Mouse (Mus musculus) midbrain, embryonic 14.5 days (tissue): Measurements from ENCODE around the gene Lcn5. TPM values are rescaled to one million over a fixed set of nuclear protein-coding genes. Genes with fewer than 3 reads are reported as not detected.

Source experiments
- ATAC-seq: fragments of 200-750 bp; cut with Nextera tagmentation; 2 replicates; pipeline ENCODE4 v1.8.0; 2017; ENCODE audit warnings: moderate number of reproducible peaks, moderate library complexity; ENCODE audit not compliant: low FRiP score, low TSS enrichment
- DNase-seq: peaks from one replicate; pipeline ENCODE4 v3.0.0-alpha.2; 2015
- H3K27ac ChIP-seq: fragments of 300-500 bp; sonication (generic); replicated peaks from 2 replicates; pipeline ENCODE4 v1.5.1; 2014; ENCODE audit warnings: mild to moderate bottlenecking, low read depth, low read length, moderate library complexity
- H3K27me3 ChIP-seq: fragments of 300-500 bp; sonication (generic); 2 replicates; pipeline ENCODE4 v1.6.1; 2014; ENCODE audit warnings: low read length, control low read depth, mixed read lengths; ENCODE audit not compliant: control insufficient read depth, insufficient read depth
- H3K36me3 ChIP-seq: fragments of 300-500 bp; sonication (generic); 2 replicates; pipeline ENCODE4 v1.6.1; 2014; ENCODE audit warnings: low read length, control low read depth; ENCODE audit not compliant: control insufficient read depth, insufficient read depth
- H3K4me1 ChIP-seq: fragments of 300-500 bp; sonication (generic); 2 replicates; pipeline ENCODE4 v1.6.1; 2014; ENCODE audit warnings: mild to moderate bottlenecking, antibody characterized with exemption, low read length, control low read depth; ENCODE audit not compliant: control insufficient read depth, insufficient read depth
- H3K4me2 ChIP-seq: fragments of 300-500 bp; sonication (generic); 2 replicates; pipeline ENCODE4 v1.6.1; 2014; ENCODE audit warnings: mild to moderate bottlenecking, low read length, moderate library complexity
- H3K4me3 ChIP-seq: fragments of 300-500 bp; sonication (generic); replicated peaks from 2 replicates; pipeline ENCODE4 v1.5.1; 2014; ENCODE audit warnings: low read depth, low read length
- H3K9ac ChIP-seq: fragments of 300-500 bp; sonication (generic); replicated peaks from 2 replicates; pipeline ENCODE4 v1.6.1; 2014; ENCODE audit warnings: mild to moderate bottlenecking, low read length, moderate library complexity
- H3K9me3 ChIP-seq: fragments of 300-500 bp; sonication (generic); 2 replicates; pipeline ENCODE4 v1.6.1; 2016; ENCODE audit warnings: low read length, control low read depth, mixed read lengths; ENCODE audit not compliant: control insufficient read depth
- WGBS: fragments of 180-500 bp; shearing (Covaris S2); extraction: QIAGEN DNeasy Blood & Tissue Kit; methylation state at CpG from one replicate; pipeline ENCODE4 v1.1.7; 2014; 5-methylcytosine and 5-hydroxymethylcytosine counted together
- polyA plus RNA-seq: library from polyadenylated mRNA; unstranded; fragments of >200 nt; fragmentation: Nextera tagmentation; extraction: Ambion mirVana; gene quantifications from 2 replicates; pipeline ENCODE4 v1.2.1, GENCODE M21; 2014

Lcn5 gene
- polyA plus RNA-seq, 1 experiment from 2014 or later, result not detected

DNA sequence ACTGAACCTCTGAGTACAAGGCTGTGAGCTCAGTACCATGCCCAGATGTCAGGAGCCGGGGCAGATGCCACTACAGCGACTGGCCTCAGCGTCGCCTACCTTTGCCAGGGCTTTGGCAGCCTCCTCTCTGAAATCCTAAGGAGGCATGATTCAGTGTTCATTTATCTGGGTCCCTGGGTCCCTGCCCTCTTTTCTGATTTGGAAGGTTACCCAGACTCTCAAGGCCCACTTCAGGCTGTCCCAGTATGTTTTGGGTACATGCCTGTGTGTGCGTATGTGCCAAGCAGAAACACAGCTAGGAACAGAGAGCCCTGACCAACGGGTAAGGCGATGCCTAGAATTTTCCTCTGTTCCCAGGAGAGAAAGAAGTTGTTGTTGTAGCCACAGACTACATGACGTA lies 2.5 kb downstream of the Lcn5 start:
- H3K4me3 ChIP-seq, result no peak overlapping the region
- H3K27ac ChIP-seq, result no peak overlapping the region
- H3K36me3 ChIP-seq, result no peaks in the 10 kb centered on the region
- no peaks in the 10 kb centered on the region for H3K4me1 ChIP-seq
- DNase-seq, result no peak
- no peak overlapping the region for H3K4me2 ChIP-seq
- 93% methylated on average over 8 of the region's 8 CpGs for WGBS
- H3K9me3 ChIP-seq, result no peaks in the 10 kb centered on the region
- H3K9ac ChIP-seq, result no peak overlapping the region
- H3K27me3 ChIP-seq, result no peaks in the 10 kb centered on the region
- ATAC-seq, result no peak

DNA sequence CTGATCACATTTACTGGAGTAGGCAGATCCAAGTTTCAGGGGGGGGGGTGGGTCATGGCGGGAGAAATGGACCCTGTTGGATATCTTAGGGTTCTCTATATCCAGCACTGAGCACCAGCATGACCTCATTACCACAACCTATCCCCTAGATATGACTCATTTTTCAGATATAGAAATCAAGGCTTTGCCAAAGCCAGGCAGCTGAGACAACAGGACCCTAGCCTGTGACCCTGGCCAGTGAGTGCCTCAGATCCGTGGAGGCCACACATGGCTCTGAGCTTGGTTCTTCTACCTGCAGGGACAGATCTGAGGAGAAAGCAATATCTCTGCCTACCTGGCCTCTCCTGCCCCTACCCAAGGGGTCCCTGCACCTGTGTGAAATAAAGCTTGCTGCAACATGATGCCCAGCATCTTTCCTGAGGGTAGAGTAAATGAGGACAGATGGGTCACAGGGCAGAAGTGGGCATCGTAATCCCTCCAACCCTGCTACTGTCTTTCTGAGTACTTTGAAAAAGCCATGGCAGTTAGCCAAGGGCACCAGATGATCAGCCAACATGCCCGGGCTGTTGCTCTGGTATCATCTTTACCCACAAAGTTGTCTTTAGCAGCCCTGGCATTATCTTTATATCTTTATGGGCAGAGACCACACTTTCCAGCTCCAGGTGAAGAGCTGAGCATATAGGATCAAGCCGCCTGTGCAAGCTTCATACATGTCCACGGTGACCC lies 3.7 kb downstream of the Lcn5 start:
- ATAC-seq, result no peak
- no peak for DNase-seq
- Histone ChIP-seq H3K4me1 (no peaks in the 10 kb centered on the region), H3K27ac (no peak overlapping the region), H3K27me3 (no peaks in the 10 kb centered on the region), H3K4me3 (no peak overlapping the region), H3K9me3 (no peaks in the 10 kb centered on the region), H3K36me3 (no peaks in the 10 kb centered on the region), H3K9ac (no peak overlapping the region), H3K4me2 (no peak overlapping the region)
- whole genome bisulfite sequencing, result 89% methylated on average over 6 of the region's 6 CpGs

DNA sequence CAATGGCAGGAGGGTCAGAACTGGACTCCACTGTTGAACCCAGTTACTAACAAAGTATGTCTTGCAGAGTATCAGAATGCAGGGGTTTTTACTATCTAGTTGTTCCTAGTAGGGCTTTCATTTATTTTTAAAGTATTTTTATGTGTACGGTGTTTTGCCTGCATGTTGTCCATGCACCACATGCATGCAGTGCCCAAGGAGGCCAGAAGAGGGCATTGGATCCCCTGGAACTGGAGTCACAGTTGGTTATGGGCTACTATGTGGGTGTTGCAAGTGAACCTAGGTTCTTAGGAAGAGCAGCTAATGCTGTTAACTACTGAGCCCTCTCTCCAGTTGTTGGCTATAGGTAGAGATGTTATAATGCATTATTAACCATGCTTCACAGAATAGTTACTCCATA lies 5.8 kb downstream of the Lcn5 start:
- peak; percentile 59 for DNase-seq
- H3K36me3 ChIP-seq, result no peaks in the 10 kb centered on the region
- H3K4me1 ChIP-seq, result no peaks in the 10 kb centered on the region
- H3K27me3 ChIP-seq, result no peaks in the 10 kb centered on the region
- no peaks in the 10 kb centered on the region for H3K9me3 ChIP-seq
- ATAC-seq, result no peak
- H3K27ac ChIP-seq, result no peak overlapping the region
- WGBS, result 73% methylated on average over 1 of the region's 1 CpGs
- no peak overlapping the region for H3K4me3 ChIP-seq
- H3K9ac ChIP-seq, result no peak overlapping the region
- H3K4me2 ChIP-seq, result no peak overlapping the region

DNA sequence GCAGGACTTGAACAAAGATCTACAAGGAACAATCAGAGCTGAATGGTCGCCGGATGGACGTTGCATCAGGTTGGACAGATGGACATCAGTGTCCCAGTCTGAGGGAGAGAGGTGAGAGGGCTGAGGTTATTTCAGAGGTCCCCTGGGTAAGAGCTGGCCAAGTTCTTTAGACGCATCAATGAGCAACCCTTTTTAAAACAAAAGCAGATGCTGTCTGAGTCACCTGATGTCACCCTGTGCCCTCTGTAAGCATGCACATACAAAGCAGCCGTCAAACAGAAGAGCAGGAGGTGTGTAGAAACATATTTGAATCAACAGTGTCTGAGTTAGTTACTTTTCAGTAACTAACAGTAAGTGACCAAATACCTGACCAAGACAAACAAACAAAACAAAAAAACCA lies 6.4 kb downstream of the Lcn5 start:
- H3K4me2 ChIP-seq, result no peak overlapping the region
- H3K9me3 ChIP-seq, result no peaks in the 10 kb centered on the region
- no peaks in the 10 kb centered on the region for H3K27me3 ChIP-seq
- H3K36me3 ChIP-seq, result no peaks in the 10 kb centered on the region
- H3K4me3 ChIP-seq, result no peak overlapping the region
- H3K27ac ChIP-seq, result no peak overlapping the region
- DNase-seq (no peak), ATAC-seq (no peak)
- WGBS, result 90% methylated on average over 5 of the region's 5 CpGs
- no peaks in the 10 kb centered on the region for H3K4me1 ChIP-seq
- no peak overlapping the region for H3K9ac ChIP-seq

DNA sequence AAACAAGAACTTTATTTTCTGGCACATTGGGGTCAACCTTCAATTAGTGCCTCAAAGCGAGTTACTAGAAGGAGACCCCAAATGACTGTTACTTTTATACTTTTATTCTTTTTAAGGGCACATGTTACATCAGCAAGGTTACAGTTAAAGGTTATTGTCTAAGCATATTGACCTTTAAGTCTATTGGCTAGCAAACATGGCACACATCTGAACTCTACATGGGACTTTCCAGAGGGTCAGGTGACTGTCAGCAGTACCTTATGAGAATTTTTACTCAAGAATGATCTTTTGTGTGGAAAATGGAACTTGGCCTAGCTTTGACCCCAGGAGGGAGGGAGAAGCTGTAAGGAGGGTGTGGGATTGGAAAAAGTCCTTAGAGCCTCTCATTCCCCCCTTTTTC lies 8.8 kb downstream of the Lcn5 start:
- WGBS, result 73% methylated on average over 1 of the region's 1 CpGs
- ATAC-seq, result no peak
- no peak overlapping the region for H3K4me2 ChIP-seq
- H3K4me1 ChIP-seq, result no peaks in the 10 kb centered on the region
- no peak overlapping the region for H3K27ac ChIP-seq
- no peaks in the 10 kb centered on the region for H3K9me3 ChIP-seq
- no peaks in the 10 kb centered on the region for H3K36me3 ChIP-seq
- DNase-seq, result no peak
- no peaks in the 10 kb centered on the region for H3K27me3 ChIP-seq
- H3K4me3 ChIP-seq, result no peak overlapping the region
- H3K9ac ChIP-seq, result no peak overlapping the region

DNA sequence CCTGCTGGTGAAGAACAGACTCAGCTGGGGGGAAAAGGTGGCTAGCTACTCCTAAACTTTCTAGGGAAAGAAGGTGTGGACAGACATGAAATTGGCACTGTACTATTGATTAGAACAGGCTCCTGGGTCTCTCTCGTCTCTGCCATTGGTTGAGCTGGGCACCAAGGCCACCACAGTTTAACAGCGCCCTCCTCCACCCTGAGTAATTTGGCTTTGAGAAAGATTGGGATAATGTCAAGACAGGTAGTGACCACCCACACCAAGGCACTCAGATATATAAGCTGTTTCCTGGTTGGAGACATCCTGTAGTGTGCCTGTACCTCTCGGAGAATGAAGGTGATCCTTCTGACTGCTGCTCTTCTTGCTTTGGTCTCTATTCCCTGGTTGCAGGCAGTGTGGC lies 18.7 kb downstream of the Lcn5 start, which contains the start of gene Lcn6:
Gene Lcn6, plus strand, starts transcription at position 301 of the 400 bp plus-strand sequence.
- H3K27me3 ChIP-seq, result no peaks in the 10 kb centered on the region
- DNase-seq (no peak), ATAC-seq (no peak)
- H3K27ac ChIP-seq, result no peak within 1 kb of the TSS
- no peak within 1 kb of the TSS for H3K4me2 ChIP-seq
- no peak within 1 kb of the TSS for H3K9ac ChIP-seq
- no peaks in the 10 kb centered on the region for H3K36me3 ChIP-seq
- no peaks in the 10 kb centered on the region for H3K9me3 ChIP-seq
- H3K4me3 ChIP-seq, result no peak within 1 kb of the TSS
- H3K4me1 ChIP-seq, result no peaks in the 10 kb centered on the region
- WGBS, result 89% methylated on average over 3 of the region's 3 CpGs

DNA sequence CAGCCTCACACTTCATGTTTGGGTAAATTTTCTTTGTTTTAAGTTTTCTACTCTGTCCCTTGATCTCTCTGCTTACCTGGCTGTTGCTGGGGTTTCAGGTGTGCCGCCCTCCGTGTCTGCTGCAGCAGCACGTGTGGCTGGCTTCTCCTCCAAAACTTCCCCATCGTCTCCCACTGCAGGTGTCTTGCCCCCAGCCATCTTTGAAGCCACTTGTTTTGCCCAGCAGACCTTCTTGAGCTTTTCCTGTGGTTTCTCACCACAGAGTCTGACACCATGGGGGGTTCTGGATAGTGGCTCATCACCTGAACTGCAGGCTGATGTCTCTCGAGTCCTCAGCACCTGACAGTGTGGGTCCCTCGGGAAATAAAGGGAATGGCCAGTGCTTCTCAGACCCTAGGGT lies 21.8 kb downstream of the Lcn5 start:
- no peak for ATAC-seq

DNA sequence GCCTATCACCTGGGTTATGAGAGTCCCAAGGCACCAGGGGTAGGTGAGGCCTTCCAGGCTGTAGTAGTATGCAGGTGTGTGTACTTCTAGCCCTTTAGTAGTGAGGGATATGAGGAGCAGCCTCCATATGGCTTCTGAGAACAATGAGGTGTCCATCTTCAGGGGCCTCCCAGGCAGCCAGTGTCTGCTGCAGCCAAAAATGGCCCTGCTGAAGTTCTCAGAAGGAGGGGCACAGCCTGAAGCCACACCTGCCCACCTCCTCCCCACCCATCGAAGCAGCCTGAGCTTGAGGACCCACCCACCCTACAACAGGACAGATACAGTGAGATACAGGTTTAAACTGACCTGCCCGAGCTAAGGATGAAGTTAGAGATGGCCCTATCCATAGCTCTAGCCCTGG lies 24.7 kb downstream of the Lcn5 start, which contains the start of gene Lcn10:
Gene Lcn10, plus strand, starts transcription at position 301 of the 400 bp plus-strand sequence.
- Histone ChIP-seq H3K4me3 (no peak within 1 kb of the TSS), H3K9ac (no peak within 1 kb of the TSS), H3K36me3 (no peaks in the 10 kb centered on the region), H3K27ac (no peak within 1 kb of the TSS), H3K4me2 (no peak within 1 kb of the TSS), H3K4me1 (no peaks in the 10 kb centered on the region), H3K27me3 (no peaks in the 10 kb centered on the region), H3K9me3 (no peaks in the 10 kb centered on the region)
- no peak for ATAC-seq
- no peak for DNase-seq
- 64% methylated on average over 2 of the region's 2 CpGs for WGBS

More for the DNA sequence above, 21.8 kb downstream of the Lcn5 start:
- Histone ChIP-seq H3K4me3 (no peak overlapping the region), H3K27me3 (no peaks in the 10 kb centered on the region), H3K27ac (no peak overlapping the region), H3K9ac (no peak overlapping the region), H3K4me2 (no peak overlapping the region), H3K4me1 (no peaks in the 10 kb centered on the region), H3K9me3 (no peaks in the 10 kb centered on the region), H3K36me3 (no peaks in the 10 kb centered on the region)
- DNase-seq, result no peak
- WGBS, result 88% methylated on average over 6 of the region's 6 CpGs

DNA sequence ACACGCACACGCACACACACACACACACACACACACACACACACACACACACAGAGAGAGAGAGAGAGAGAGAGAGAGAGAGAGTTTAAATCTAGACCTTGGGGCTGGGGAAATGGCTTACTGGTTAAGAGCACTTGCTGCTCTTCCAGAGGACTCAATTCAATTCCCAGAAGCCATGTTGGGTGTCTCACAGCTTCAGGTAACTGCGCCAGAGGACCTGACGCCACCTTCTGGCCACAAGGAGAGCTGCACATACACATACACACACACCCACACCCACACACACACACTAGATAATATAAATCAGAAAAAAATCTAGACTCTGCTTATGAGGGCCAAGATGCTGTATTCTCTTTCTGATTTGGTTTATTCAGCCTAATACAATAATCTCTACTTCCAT lies 29.2 kb downstream of the Lcn5 start:
- Histone ChIP-seq H3K36me3 (no peaks in the 10 kb centered on the region), H3K4me1 (no peaks in the 10 kb centered on the region), H3K4me3 (no peak overlapping the region), H3K27me3 (no peaks in the 10 kb centered on the region), H3K9ac (no peak overlapping the region), H3K4me2 (no peak overlapping the region), H3K27ac (no peak overlapping the region), H3K9me3 (no peaks in the 10 kb centered on the region)
- DNase-seq, result no peak
- 72% methylated on average over 4 of the region's 4 CpGs for WGBS
- ATAC-seq, result no peak
